Mouse (Mus musculus) midbrain, embryonic 16.5 days (tissue): Measurements from ENCODE around the gene Nlrc5. TPM values are rescaled to one million over a fixed set of nuclear protein-coding genes. Genes with fewer than 3 reads are reported as not detected.

Experiments
- ATAC-seq: fragments of 200-750 bp; cut with Nextera tagmentation; 2 replicates; pipeline ENCODE4 v1.8.0; 2017; ENCODE audit warnings: moderate TSS enrichment
- H3K27ac ChIP-seq: fragments of 300-500 bp; sonication (generic); 2 replicates; pipeline ENCODE4 v1.5.1; 2014; ENCODE audit warnings: mild to moderate bottlenecking, low read length, mixed read lengths
- H3K27me3 ChIP-seq: fragments of 300-500 bp; sonication (generic); 2 replicates; pipeline ENCODE4 v1.6.1; 2014; ENCODE audit warnings: low read depth, low read length, mixed read lengths; ENCODE audit not compliant: control insufficient read depth, insufficient read depth
- H3K36me3 ChIP-seq: fragments of 300-500 bp; sonication (generic); 2 replicates; pipeline ENCODE4 v1.6.1; 2014; ENCODE audit warnings: mild to moderate bottlenecking, low read length, moderate library complexity, mixed read lengths; ENCODE audit not compliant: control insufficient read depth, insufficient read depth
- H3K4me1 ChIP-seq: fragments of 300-500 bp; sonication (generic); 2 replicates; pipeline ENCODE4 v1.6.1; 2014; ENCODE audit warnings: mild to moderate bottlenecking, low read length, mixed read lengths; ENCODE audit not compliant: control insufficient read depth, insufficient read depth
- H3K4me2 ChIP-seq: fragments of 300-500 bp; sonication (generic); 2 replicates; pipeline ENCODE4 v1.6.1; 2014; ENCODE audit warnings: mild to moderate bottlenecking, low read length, mixed read lengths
- H3K4me3 ChIP-seq: fragments of 300-500 bp; sonication (generic); 2 replicates; pipeline ENCODE4 v1.5.1; 2014; ENCODE audit warnings: low read depth, mild to moderate bottlenecking, low read length, moderate library complexity, mixed read lengths
- H3K9ac ChIP-seq: fragments of 300-500 bp; sonication (generic); 2 replicates; pipeline ENCODE4 v1.6.1; 2014; ENCODE audit warnings: low read depth, low read length, mixed read lengths
- H3K9me3 ChIP-seq: fragments of 300-500 bp; sonication (generic); replicated peaks from 2 replicates; pipeline ENCODE4 v1.6.1; 2014; ENCODE audit warnings: mild to moderate bottlenecking, low read length, mixed read lengths; ENCODE audit not compliant: control insufficient read depth, poor library complexity, severe bottlenecking
- WGBS: fragments of 180-500 bp; shearing (Covaris S2); extraction: QIAGEN DNeasy Blood & Tissue Kit; methylation state at CpG from one replicate; pipeline ENCODE4 v1.1.7; 2014; 5-methylcytosine and 5-hydroxymethylcytosine counted together
- polyA plus RNA-seq: library from polyadenylated mRNA; unstranded; fragments of >200 nt; fragmentation: Nextera tagmentation; extraction: Ambion mirVana; gene quantifications from 2 replicates; pipeline ENCODE4 v1.2.1, GENCODE M21; 2015

Gene Nlrc5
- polyA plus RNA-seq, 1 experiment from 2014 or later: 0.49 TPM

- Histone ChIP-seq H3K9me3 (no peaks in the 10 kb centered on the region), H3K4me1 (peaks cover 14% of the 10 kb centered on the region; the same call in 1 of the 2 replicates), H3K27me3 (peaks cover 6% of the 10 kb centered on the region; the same call in 1 of the 2 replicates), H3K36me3 (no peaks in the 10 kb centered on the region), H3K27ac (no peak overlapping the region), H3K4me3 (no peak overlapping the region), H3K9ac (no peak overlapping the region; the same call in 1 of the 2 replicates), H3K4me2 (peak overlapping the region; percentile 69)
- WGBS: 44% methylated on average over 4 of the region's 4 CpGs
- ATAC-seq: no peak
Measured at GRCm38 (mm10) chr8:94534612-94535011, 100.5 kb downstream of the Nlrc5 start.

GRCm38 (mm10) chr8:94535631-94536030 is 101.5 kb downstream of the Nlrc5 start:
- H3K27me3 ChIP-seq: peaks cover 6% of the 10 kb centered on the region; the same call in 1 of the 2 replicates
- peaks cover 14% of the 10 kb centered on the region; the same call in 1 of the 2 replicates for H3K4me1 ChIP-seq
- WGBS: 76% methylated on average over 7 of the region's 7 CpGs
- no peaks in the 10 kb centered on the region for H3K9me3 ChIP-seq
- no peak overlapping the region for H3K4me3 ChIP-seq
- H3K36me3 ChIP-seq: no peaks in the 10 kb centered on the region
- H3K9ac ChIP-seq: no peak overlapping the region
- no peak for ATAC-seq
- no peak overlapping the region for H3K27ac ChIP-seq
- no peak overlapping the region for H3K4me2 ChIP-seq

- Histone ChIP-seq H3K9me3 (no peaks in the 10 kb centered on the region), H3K9ac (no peak overlapping the region), H3K36me3 (no peaks in the 10 kb centered on the region), H3K27me3 (peaks cover 6% of the 10 kb centered on the region; the same call in 1 of the 2 replicates), H3K4me1 (peaks cover 11% of the 10 kb centered on the region; the same call in 1 of the 2 replicates), H3K4me3 (no peak overlapping the region), H3K27ac (no peak overlapping the region), H3K4me2 (no peak overlapping the region)
- 82% methylated on average over 2 of the region's 2 CpGs for WGBS
- ATAC-seq: no peak
Measured at GRCm38 (mm10) chr8:94537456-94537855, 103.3 kb downstream of the Nlrc5 start.

GRCm38 (mm10) chr8:94540025-94540424 is 105.9 kb downstream of the Nlrc5 start:
- no peak overlapping the region for H3K27ac ChIP-seq
- H3K27me3 ChIP-seq: 0 out of 2 replicates have a peak, but pooled peaks cover 2% of the 10 kb centered on the region
- H3K9ac ChIP-seq: no peak overlapping the region
- H3K4me1 ChIP-seq: peaks cover 4% of the 10 kb centered on the region; the same call in 1 of the 2 replicates
- H3K36me3 ChIP-seq: no peaks in the 10 kb centered on the region
- 83% methylated on average over 2 of the region's 2 CpGs for WGBS
- no peak for ATAC-seq
- no peak overlapping the region for H3K4me2 ChIP-seq
- no peaks in the 10 kb centered on the region for H3K9me3 ChIP-seq
- H3K4me3 ChIP-seq: no peak overlapping the region

- Histone ChIP-seq H3K4me1 (peaks cover 10% of the 10 kb centered on the region), H3K4me3 (no peak overlapping the region), H3K27me3 (no peaks in the 10 kb centered on the region), H3K36me3 (no peaks in the 10 kb centered on the region), H3K9me3 (no peaks in the 10 kb centered on the region), H3K9ac (no peak overlapping the region), H3K27ac (no peak overlapping the region), H3K4me2 (no peak overlapping the region)
- ATAC-seq: no peak
- whole genome bisulfite sequencing: 73% methylated on average over 16 of the region's 18 CpGs
Measured at GRCm38 (mm10) chr8:94540889-94541795, 107.0 kb downstream of the Nlrc5 start.

- no peak overlapping the region for H3K27ac ChIP-seq
- peaks cover 10% of the 10 kb centered on the region for H3K4me1 ChIP-seq
- no peak overlapping the region for H3K9ac ChIP-seq
- no peak for ATAC-seq
- H3K4me2 ChIP-seq: no peak overlapping the region
- no peaks in the 10 kb centered on the region for H3K36me3 ChIP-seq
- no peaks in the 10 kb centered on the region for H3K9me3 ChIP-seq
- 82% methylated on average over 8 of the region's 8 CpGs for WGBS
- no peaks in the 10 kb centered on the region for H3K27me3 ChIP-seq
- H3K4me3 ChIP-seq: no peak overlapping the region
Measured at GRCm38 (mm10) chr8:94543981-94544380, 109.8 kb downstream of the Nlrc5 start.

- no peak overlapping the region for H3K27ac ChIP-seq
- no peak for ATAC-seq
- WGBS: 55% methylated on average over 5 of the region's 5 CpGs
Measured at GRCm38 (mm10) chr8:94549041-94549440, 114.9 kb downstream of the Nlrc5 start.

GRCm38 (mm10) chr8:94549482-94549881 is 115.3 kb downstream of the Nlrc5 start:
- H3K4me2 ChIP-seq: no peak overlapping the region
- peak overlapping the region; percentile 36; the same call in 1 of the 2 replicates for H3K27ac ChIP-seq
- H3K4me1 ChIP-seq: peaks cover 24% of the 10 kb centered on the region
- WGBS: 33% methylated on average over 5 of the region's 5 CpGs
- H3K9ac ChIP-seq: no peak overlapping the region
- ATAC-seq: no peak
- H3K9me3 ChIP-seq: no peaks in the 10 kb centered on the region
- no peak overlapping the region for H3K4me3 ChIP-seq
- no peaks in the 10 kb centered on the region for H3K36me3 ChIP-seq
- H3K27me3 ChIP-seq: no peaks in the 10 kb centered on the region

More at GRCm38 (mm10) chr8:94549041-94549440, 114.9 kb downstream of the Nlrc5 start:
- no peak overlapping the region for H3K4me3 ChIP-seq
- no peaks in the 10 kb centered on the region for H3K36me3 ChIP-seq
- no peaks in the 10 kb centered on the region for H3K27me3 ChIP-seq
- no peaks in the 10 kb centered on the region for H3K9me3 ChIP-seq
- no peak overlapping the region for H3K4me2 ChIP-seq
- H3K9ac ChIP-seq: no peak overlapping the region
- peaks cover 24% of the 10 kb centered on the region for H3K4me1 ChIP-seq

GRCm38 (mm10) chr8:94549998-94550397 is 115.8 kb downstream of the Nlrc5 start:
- H3K9ac ChIP-seq: 0 out of 2 replicates have a peak overlapping the region, but pooled peaks have one; percentile 11
- no peak overlapping the region for H3K4me2 ChIP-seq
- WGBS: 78% methylated on average over 5 of the region's 5 CpGs
- no peaks in the 10 kb centered on the region for H3K36me3 ChIP-seq
- no peak overlapping the region for H3K4me3 ChIP-seq
- peaks cover 24% of the 10 kb centered on the region for H3K4me1 ChIP-seq
- H3K27me3 ChIP-seq: no peaks in the 10 kb centered on the region
- H3K27ac ChIP-seq: peak overlapping the region; percentile 36; the same call in 1 of the 2 replicates
- no peak for ATAC-seq
- no peaks in the 10 kb centered on the region for H3K9me3 ChIP-seq
